ENCODE assay signal across 7 mouse cellular contexts in genomic region chr2:157464746-157465126, GRCm38 (mm10). TPM values are rescaled to one million over a fixed set of nuclear protein-coding genes. Genes with fewer than 3 reads are reported as not detected.
DNase-seq lines count a peak whose midpoint lies in the region; ATAC-seq lines count a peak whose summit lies in the region.

No protein-coding gene starts in this region.

- H3K4me1 ChIP-seq in forebrain, embryonic 15.5 days = peaks cover 52% of the 10 kb centered on the region
- peaks cover 17% of the 10 kb centered on the region for H3K4me1 ChIP-seq in liver, embryonic 13.5 days (replicated peaks)

- H3K27ac ChIP-seq in forebrain, embryonic 15.5 days (replicated peaks) = peak overlapping the region; percentile 96
- no peak overlapping the region for H3K27ac ChIP-seq in liver, embryonic 13.5 days

- H3K4me2 ChIP-seq in forebrain, embryonic 15.5 days (replicated peaks) = peak overlapping the region; percentile 37
- H3K4me2 ChIP-seq in liver, embryonic 13.5 days = no peak overlapping the region

- intact Hi-C loops in left cerebral cortex, postnatal 10 days (cut with DNase I) = no loop called here

- peak; percentile 59 to 89 for DNase-seq in left cerebral cortex, postnatal 10 days (ENCODE audit: extremely low spot score in 1 of 2, low spot score in 2 of 2)
- no peak for DNase-seq in left cerebral cortex, adult 11 months (ENCODE audit: low spot score)
- peak; percentile 97 for DNase-seq in embryo, embryonic 10.5 days (ENCODE audit: low spot score)
- DNase-seq in liver, embryonic 13.5 days = no peak
- DNase-seq in cerebellum, adult 9-11 months = no peak

- H3K4me3 ChIP-seq in forebrain, embryonic 15.5 days = peak overlapping the region; percentile 6
- H3K4me3 ChIP-seq in liver, embryonic 13.5 days (replicated peaks) = no peak overlapping the region

- H3K9me3 ChIP-seq in forebrain, embryonic 15.5 days = no peaks in the 10 kb centered on the region
- H3K9me3 ChIP-seq in liver, embryonic 13.5 days (replicated peaks) = no peaks in the 10 kb centered on the region

- WGBS in forebrain, embryonic 15.5 days = 2% methylated on average over 11 of the region's 12 CpGs
- 35% methylated on average over 12 of the region's 12 CpGs for WGBS in liver, embryonic 13.5 days (ENCODE audit: insufficient replicate concordance)

- no peaks in the 10 kb centered on the region for H3K27me3 ChIP-seq in forebrain, embryonic 15.5 days
- no peaks in the 10 kb centered on the region for H3K27me3 ChIP-seq in liver, embryonic 13.5 days

- peak overlapping the region; percentile 51 for H3K9ac ChIP-seq in forebrain, embryonic 15.5 days (replicated peaks)
- no peak overlapping the region for H3K9ac ChIP-seq in liver, embryonic 13.5 days

- peak; percentile 96 for ATAC-seq in forebrain, embryonic 15.5 days (replicated peaks)
- ATAC-seq in liver, embryonic 13.5 days (ENCODE audit: low read depth) = peak; percentile 38; the same call in 1 of the 2 replicates
- no peak for ATAC-seq in monocyte, adult 5-6 weeks (replicated peaks; ENCODE audit: insufficient number of reproducible peaks, low FRiP score, low TSS enrichment, poor library complexity, severe bottlenecking)

- peaks cover 41% of the 10 kb centered on the region for H3K36me3 ChIP-seq in forebrain, embryonic 15.5 days
- H3K36me3 ChIP-seq in liver, embryonic 13.5 days = no peaks in the 10 kb centered on the region

RNA-seq across cellular contexts. Expression of gene Src, which starts 46.5 kb away (rescaled TPM):
- total RNA-seq in left cerebral cortex, postnatal 10 days (2021) = 10 to 100 TPM; 83.6 to 84.2 TPM
- polyA plus RNA-seq in forebrain, embryonic 15.5 days (2015; fragmentation: Nextera tagmentation; extraction: Ambion mirVana) = 35.6 and 37.9 TPM in 2 replicates
- polyA plus RNA-seq in liver, embryonic 13.5 days (2015; fragmentation: Nextera tagmentation; extraction: Ambion mirVana) = 2.0 TPM in 2 replicates
- 0.29 to 0.39 TPM (median 0.32 TPM) in 3 replicates for total RNA-seq in monocyte, adult 5-6 weeks (2017)

Comparison
In these comparisons a context has a peak if more than half of its experiments do, and no peak if none do; other contexts are left out.
1. DNase-seq: peak in left cerebral cortex, postnatal 10 days (2 of 2) and embryo, embryonic 10.5 days (single experiment); none in left cerebral cortex, adult 11 months (single experiment), liver, embryonic 13.5 days (single experiment) and cerebellum, adult 9-11 months (single experiment).
2. RNA of gene Src, which starts 46.5 kb away (total RNA-seq): 83.6 to 84.2 TPM in left cerebral cortex, postnatal 10 days; 0.29 to 0.39 TPM in monocyte, adult 5-6 weeks; every median in the first group is over 10 times any median in the second.